Mouse (Mus musculus) CH12.LX (cell line): ENCODE measurements around the gene Pros1. TPM values are rescaled to one million over a fixed set of nuclear protein-coding genes. Genes with fewer than 3 reads are reported as not detected.

Experiments
- DNase-seq: peaks from one replicate; pipeline ENCODE4 v3.0.0-alpha.2; 2013; ENCODE audit errors: extremely low read depth
- H3K27ac ChIP-seq: 2 replicates; pipeline ENCODE4 v1.5.1; 2012; ENCODE audit warnings: low read depth, mild to moderate bottlenecking, control low read depth, moderate library complexity; ENCODE audit not compliant: insufficient read depth
- H3K27me3 ChIP-seq: replicated peaks from 2 replicates; pipeline ENCODE3; 2012; ENCODE audit warnings: inconsistent platforms
- H3K36me3 ChIP-seq, 2 experiments: replicated peaks in 1 of 2; 2 replicates each; pipeline versions ENCODE3 to v1.6.1; 2012; ENCODE audit warnings: inconsistent platforms in 1 of 2, low read length in 1 of 2, mild to moderate bottlenecking in 1 of 2, mixed read lengths in 1 of 2, moderate library complexity in 1 of 2; ENCODE audit not compliant: control insufficient read depth in 1 of 2, insufficient read depth in 1 of 2
- H3K4me1 ChIP-seq, 2 experiments: 2 replicates each; pipeline ENCODE4 v1.6.1; 2012; ENCODE audit warnings: inconsistent platforms in 1 of 2, moderate library complexity in 1 of 2; ENCODE audit not compliant: insufficient read depth in 2 of 2, control insufficient read depth in 1 of 2
- H3K4me2 ChIP-seq: 2 replicates; pipeline ENCODE4 v1.6.1; 2012; ENCODE audit warnings: low read depth, mild to moderate bottlenecking, control low read depth; ENCODE audit not compliant: poor library complexity, insufficient read depth, severe bottlenecking
- H3K4me3 ChIP-seq, 3 experiments: fragments of 150-350 bp in 1 of 3; sonication (generic) in 1 of 3; replicated peaks in 1 of 3; 2 replicates each; pipeline versions ENCODE3 to v1.5.1; 2011 to 2012; ENCODE audit warnings: low read depth in 2 of 3, low read length in 2 of 3, mild to moderate bottlenecking in 2 of 3, moderate library complexity in 2 of 3, control low read depth in 1 of 3, improper control_type of control experiment in 1 of 3, inconsistent platforms in 1 of 3, mixed read lengths in 1 of 3; ENCODE audit not compliant: poor library complexity in 1 of 3
- H3K79me2 ChIP-seq: replicated peaks from 2 replicates; pipeline ENCODE4 v1.6.1; 2012; ENCODE audit warnings: mild to moderate bottlenecking, moderate library complexity; ENCODE audit not compliant: control insufficient read depth, poor library complexity, insufficient read depth, severe bottlenecking; ENCODE audit errors: extremely low read depth
- H3K9ac ChIP-seq: 2 replicates; pipeline ENCODE4 v1.6.1; 2012; ENCODE audit warnings: low read depth, mild to moderate bottlenecking, control low read depth, moderate library complexity; ENCODE audit not compliant: insufficient read depth
- H3K9me3 ChIP-seq: replicated peaks from 2 replicates; pipeline ENCODE3; 2012; ENCODE audit warnings: low read length, inconsistent platforms, mixed read lengths
- BHLHE40 ChIP-seq: IDR thresholded peaks from 2 replicates; pipeline ENCODE4 v1.6.1; 2011; ENCODE audit warnings: mild to moderate bottlenecking, low read depth, low read length, improper control_type of control experiment
- CHD1 ChIP-seq: IDR thresholded peaks from 2 replicates; pipeline ENCODE4 v1.6.1; 2012; ENCODE audit warnings: low read depth, low read length, improper control_type of control experiment, inconsistent platforms
- CTCF ChIP-seq, 2 experiments: IDR thresholded peaks in 1 of 2; conservative IDR thresholded peaks in 1 of 2; 2 replicates each; pipeline ENCODE4 v1.5.1; 2011 to 2012; ENCODE audit warnings: low read depth in 2 of 2, low read length in 2 of 2, improper control_type of control experiment in 1 of 2, inconsistent platforms in 1 of 2, mild to moderate bottlenecking in 1 of 2, moderate library complexity in 1 of 2
- E2F4 ChIP-seq: IDR thresholded peaks from 2 replicates; pipeline ENCODE4 v1.6.1; 2011; ENCODE audit warnings: low read depth, low read length, improper control_type of control experiment; ENCODE audit not compliant: insufficient replicate concordance
- ELF1 ChIP-seq: IDR thresholded peaks from 2 replicates; pipeline ENCODE4 v1.6.1; 2014; ENCODE audit warnings: low read depth, mild to moderate bottlenecking, inconsistent platforms, low read length, improper control_type of control experiment
- EP300 ChIP-seq: IDR thresholded peaks from 2 replicates; pipeline ENCODE4 v1.6.1; 2011; ENCODE audit warnings: low read length, improper control_type of control experiment
- GABPA ChIP-seq: IDR thresholded peaks from 2 replicates; pipeline ENCODE4 v1.6.1; 2012; ENCODE audit warnings: low read depth, low read length, improper control_type of control experiment, inconsistent platforms; ENCODE audit not compliant: insufficient replicate concordance
- HCFC1 ChIP-seq: IDR thresholded peaks from 2 replicates; pipeline ENCODE4 v1.6.1; 2012; ENCODE audit warnings: low read depth, mild to moderate bottlenecking, inconsistent platforms, low read length, improper control_type of control experiment
- IRF4 ChIP-seq: IDR thresholded peaks from 2 replicates; pipeline ENCODE4 v1.6.1; 2014; ENCODE audit warnings: low read depth, mild to moderate bottlenecking, inconsistent platforms, low read length, improper control_type of control experiment
- JUND ChIP-seq: conservative IDR thresholded peaks from 2 replicates; pipeline ENCODE4 v1.6.1; 2011; ENCODE audit warnings: low read depth, low read length, improper control_type of control experiment
- MEF2A ChIP-seq: IDR thresholded peaks from 2 replicates; pipeline ENCODE4 v1.6.1; 2014; ENCODE audit warnings: low read depth, mild to moderate bottlenecking, inconsistent platforms, low read length, improper control_type of control experiment, borderline replicate concordance
- MXI1 ChIP-seq: IDR thresholded peaks from 2 replicates; pipeline ENCODE4 v1.6.1; 2011; ENCODE audit warnings: mild to moderate bottlenecking, low read depth, low read length, improper control_type of control experiment
- MYC ChIP-seq: IDR thresholded peaks from 2 replicates; pipeline ENCODE4 v1.6.1; 2011; ENCODE audit warnings: low read depth, mild to moderate bottlenecking, improper control_type of control experiment, low read length
- NRF1 ChIP-seq: IDR thresholded peaks from 2 replicates; pipeline ENCODE4 v1.6.1; 2014; ENCODE audit warnings: low read depth, mild to moderate bottlenecking, inconsistent platforms, low read length, improper control_type of control experiment, moderate library complexity
- POLR2A ChIP-seq: IDR thresholded peaks from 2 replicates; pipeline ENCODE4 v1.6.1; 2011; ENCODE audit warnings: low read depth, mild to moderate bottlenecking, improper control_type of control experiment, low read length
- POLR2AphosphoS2 ChIP-seq: IDR thresholded peaks from 2 replicates; pipeline ENCODE4 v1.6.1; 2011; ENCODE audit warnings: low read depth, low read length, improper control_type of control experiment
- RAD21 ChIP-seq: IDR thresholded peaks from 2 replicates; pipeline ENCODE4 v1.6.1; 2011; ENCODE audit warnings: low read depth, mild to moderate bottlenecking, low read length, improper control_type of control experiment, moderate library complexity
- RCOR1 ChIP-seq: conservative IDR thresholded peaks from 2 replicates; pipeline ENCODE4 v1.6.1; 2012; ENCODE audit warnings: low read depth, mild to moderate bottlenecking, inconsistent platforms, low read length, improper control_type of control experiment
- SIN3A ChIP-seq: IDR thresholded peaks from 2 replicates; pipeline ENCODE4 v1.6.1; 2012; ENCODE audit warnings: low read length, improper control_type of control experiment, inconsistent platforms
- SMC3 ChIP-seq: IDR thresholded peaks from 2 replicates; pipeline ENCODE4 v1.6.1; 2011; ENCODE audit warnings: low read depth, low read length, improper control_type of control experiment
- TBP ChIP-seq: conservative IDR thresholded peaks from 2 replicates; pipeline ENCODE4 v1.6.1; 2011; ENCODE audit warnings: low read depth, low read length, improper control_type of control experiment
- TCF12 ChIP-seq: IDR thresholded peaks from 2 replicates; pipeline ENCODE4 v1.6.1; 2014; ENCODE audit warnings: low read depth, mild to moderate bottlenecking, inconsistent platforms, low read length, improper control_type of control experiment
- USF2 ChIP-seq: conservative IDR thresholded peaks from 2 replicates; pipeline ENCODE4 v1.6.1; 2011; ENCODE audit warnings: low read depth, low read length, improper control_type of control experiment
- ZKSCAN1 ChIP-seq: IDR thresholded peaks from 2 replicates; pipeline ENCODE4 v1.6.1; 2012; ENCODE audit warnings: low read depth, inconsistent platforms, low read length, improper control_type of control experiment, borderline replicate concordance
- ZNF384 ChIP-seq: IDR thresholded peaks from 2 replicates; pipeline ENCODE4 v1.6.1; 2012; ENCODE audit warnings: low read depth, low read length, improper control_type of control experiment, inconsistent platforms
- dilution Hi-C: fragments of 300-500 bp; cut with MboI; formaldehyde crosslinking; loops from 2 replicates; pipeline ENCODE4 v1.14.3; 2020; ENCODE audit warnings: low sequenced_read_pairs; ENCODE audit not compliant: extremely low pct_unique_long_range_greater_than_20kb, extremely low pct_ligation_motif_present
- in situ Hi-C: fragments of 300-500 bp; cut with MboI; formaldehyde crosslinking; loops from 3 replicates; pipeline ENCODE4 v1.14.3; 2019; ENCODE audit warnings: low sequenced_read_pairs, low pct_ligation_motif_present, low pct_unique_long_range_greater_than_20kb, mixed read lengths
- polyA plus RNA-seq: library from polyadenylated mRNA; unstranded; fragments of >175 nt; gene quantifications from 2 replicates; pipeline ENCODE4 v1.2.1, GENCODE M21; 2012; ENCODE audit warnings: low read depth; ENCODE audit not compliant: insufficient read length
- total RNA-seq, 2 experiments: library from RNA; depleted of rRNA; stranded (reverse); fragments of 300-350 nt in 1 of 2; fragments of >200 nt in 1 of 2; gene quantifications; 2 replicates each; pipeline ENCODE4 v1.2.3; 2012 to 2014

The Pros1 gene
- total and polyA plus RNA-seq, 3 experiments = 1.3 to 9.7 (median 1.6) TPM

GRCm38 (mm10) chr16:62860140-62860539 is 6.0 kb downstream of the Pros1 start:
- H3K9me3 ChIP-seq = no peaks in the 10 kb centered on the region
- H3K4me3 ChIP-seq = no peak overlapping the region
- no peaks in the 10 kb centered on the region for H3K27me3 ChIP-seq
- H3K27ac ChIP-seq = no peak overlapping the region
- no peaks in the 10 kb centered on the region for H3K36me3 ChIP-seq
- DNase-seq = no peak
- H3K4me1 ChIP-seq = peaks cover 0 to 16% of the 10 kb centered on the region in 2 experiments; a peak in 2 of 4 replicates
- TF ChIP-seq HCFC1 (no peak), SMC3 (no peak), ZNF384 (no peak), MEF2A (no peak), SIN3A (no peak), BHLHE40 (no peak), GABPA (no peak), MXI1 (no peak), ZKSCAN1 (no peak), RAD21 (no peak), JUND (no peak), POLR2A (no peak), TCF12 (no peak), NRF1 (no peak), RCOR1 (no peak), USF2 (no peak), TBP (no peak), ELF1 (no peak)
- TF ChIP-seq, all 38 proteins: peak for 0
- dilution Hi-C loops = no loop called here
- Histone ChIP-seq H3K9ac (no peak overlapping the region), H3K79me2 (no peaks in the 10 kb centered on the region), H3K4me2 (no peak overlapping the region)
- in situ Hi-C loops = no loop called here

GRCm38 (mm10) chr16:62861455-62861854 is 7.3 kb downstream of the Pros1 start:
- peak overlapping the region in 1 of 3 experiments; percentile 13 for H3K4me3 ChIP-seq
- H3K9me3 ChIP-seq = no peaks in the 10 kb centered on the region
- peak overlapping the region; percentile 86 for H3K4me2 ChIP-seq
- TF ChIP-seq MYC (no peak), POLR2AphosphoS2 (no peak), NRF1 (no peak), CTCF (conservative IDR thresholded peaks at IDR 0.05 in 1 of 2, IDR thresholded peaks at IDR 0.05 in 1 of 2; ENCODE audit: low read depth in 2 of 2, low read length in 2 of 2) (no peak), EP300 (0 out of 2 replicates have a peak, but pooled peaks have one; percentile 38), SIN3A (no peak), ZNF384 (no peak), HCFC1 (no peak), E2F4 (no peak), CHD1 (peak; percentile 92), IRF4 (no peak)
- H3K27me3 ChIP-seq = no peaks in the 10 kb centered on the region
- no peaks in the 10 kb centered on the region for H3K79me2 ChIP-seq
- dilution Hi-C loops = no loop called here
- H3K4me1 ChIP-seq = peaks cover 0 to 11% of the 10 kb centered on the region in 2 experiments; a peak in 1 of 4 replicates
- H3K27ac ChIP-seq = peak overlapping the region; percentile 20; the same call in 1 of the 2 replicates
- peak overlapping the region; percentile 86 for H3K9ac ChIP-seq
- H3K36me3 ChIP-seq = no peaks in the 10 kb centered on the region
- in situ Hi-C loops = no loop called here
- DNase-seq = no peak
